Mouse (Mus musculus) ES-E14 (cell line): ENCODE results near the gene Kank3.

ENCODE experiments used
- HCFC1 ChIP-seq: IDR thresholded peaks from 2 replicates; pipeline ENCODE4 v1.6.1; 2012; ENCODE audit warnings: low read length, inconsistent platforms, borderline replicate concordance; ENCODE audit not compliant: insufficient read depth
- MAFK ChIP-seq: IDR thresholded peaks from 2 replicates; pipeline ENCODE4 v1.6.1; 2014; ENCODE audit warnings: mild to moderate bottlenecking, low read depth, low read length, inconsistent platforms; ENCODE audit not compliant: insufficient read depth
- ZC3H11A ChIP-seq: IDR thresholded peaks from 2 replicates; pipeline ENCODE4 v1.6.1; 2012; ENCODE audit warnings: low read depth, mild to moderate bottlenecking, inconsistent platforms, low read length, borderline replicate concordance

DNA sequence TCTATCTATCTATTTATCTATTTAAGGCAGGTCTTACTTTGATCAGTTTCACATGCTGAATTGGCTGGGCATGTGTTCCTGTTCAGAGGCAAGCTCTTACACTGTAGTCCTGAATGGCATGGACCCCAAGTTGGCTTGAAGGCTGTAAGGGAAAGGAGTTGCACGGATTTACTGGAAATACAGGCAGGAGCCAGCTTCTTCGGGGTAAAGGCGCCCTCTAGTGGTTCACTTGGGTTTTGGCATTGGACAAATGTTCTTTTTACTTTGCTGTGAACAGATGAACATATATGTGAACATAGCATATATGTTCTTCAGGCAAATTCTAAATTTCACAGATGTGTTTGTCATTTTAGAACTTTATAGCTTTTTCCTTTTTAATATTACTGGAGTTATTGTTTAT lies 16.5 kb downstream of the Kank3 start:
- TF ChIP-seq ZC3H11A, result no peak
- no peak for TF ChIP-seq MAFK
- TF ChIP-seq HCFC1, result no peak
